Mouse (Mus musculus) bone marrow, adult 2 months (tissue): ENCODE results near the gene Efnb2. TPM values are rescaled to one million over a fixed set of nuclear protein-coding genes. Genes with fewer than 3 reads are reported as not detected.

Experiments used
- H3K27ac ChIP-seq: fragments of 200-500 bp; 2 replicates; pipeline ENCODE4 v1.5.1; 2012; ENCODE audit warnings: low read depth, mild to moderate bottlenecking, control low read depth, inconsistent platforms, low read length; ENCODE audit not compliant: control insufficient read depth, poor library complexity, insufficient read depth
- H3K4me1 ChIP-seq: fragments of 200-500 bp; 2 replicates; pipeline ENCODE4 v1.6.1; 2011; ENCODE audit warnings: low read length; ENCODE audit not compliant: control insufficient read depth, insufficient read depth
- H3K4me3 ChIP-seq: fragments of 200-500 bp; replicated peaks from 2 replicates; pipeline ENCODE3; 2011; ENCODE audit warnings: mild to moderate bottlenecking, low read depth, low read length, control low read depth; ENCODE audit not compliant: control insufficient read depth
- CTCF ChIP-seq: fragments of 200-500 bp; IDR thresholded peaks from 2 replicates; pipeline ENCODE4 v1.5.1; 2011; ENCODE audit warnings: low read length, control low read depth; ENCODE audit not compliant: control insufficient read depth, insufficient read depth
- POLR2A ChIP-seq: fragments of 200-500 bp; IDR thresholded peaks from 2 replicates; pipeline ENCODE4 v1.6.1; 2011; ENCODE audit warnings: low read depth, mild to moderate bottlenecking, control low read depth, low read length, borderline replicate concordance; ENCODE audit not compliant: control insufficient read depth
- WGBS: fragments of 180-500 bp; shearing (Covaris S2); methylation state at CpG from one replicate; pipeline ENCODE4 v1.1.7; 2018; 5-methylcytosine and 5-hydroxymethylcytosine counted together
- polyA plus RNA-seq: library from polyadenylated mRNA; stranded (reverse); fragments of >200 nt; gene quantifications from 2 replicates; pipeline ENCODE4 v1.2.4, GENCODE M21; 2011; ENCODE audit warnings: low replicate concordance; ENCODE audit not compliant: missing spikeins, insufficient read depth, insufficient read length

Efnb2 gene
- 0.66 and 2.9 TPM in 2 replicates for polyA plus RNA-seq

DNA sequence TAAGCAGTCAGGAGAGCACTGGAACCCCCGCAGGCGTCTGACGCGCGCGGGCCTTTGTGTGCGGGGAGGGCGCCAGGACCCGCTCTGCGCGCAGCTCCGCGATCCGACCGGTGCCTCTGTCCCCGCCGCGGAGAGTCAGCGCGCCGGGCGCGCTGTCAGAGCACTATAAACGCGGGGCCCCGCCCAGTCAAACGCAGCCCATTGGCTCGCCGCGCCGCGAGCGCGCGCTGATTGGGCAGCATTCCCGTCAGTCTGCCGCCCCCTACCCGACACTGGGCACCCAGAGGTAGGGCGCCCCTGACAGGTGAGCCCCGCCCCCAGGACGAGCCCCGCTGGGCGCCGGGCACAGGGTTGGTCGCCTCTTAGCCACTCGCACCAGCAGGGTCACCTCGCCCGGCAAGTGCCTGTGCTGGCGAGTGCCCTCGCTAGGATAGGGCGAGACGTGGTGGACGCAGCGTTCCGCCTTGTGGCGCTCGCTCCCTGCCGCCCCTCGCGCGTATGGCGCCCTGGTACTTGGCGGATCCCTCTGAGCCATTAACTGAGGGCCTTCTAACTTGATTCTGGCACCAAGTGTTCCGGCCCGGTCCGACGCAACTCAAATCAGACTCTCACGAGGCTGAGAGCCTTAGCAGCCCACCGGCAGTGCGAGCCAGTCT, at the start of gene Efnb2:
Gene Efnb2 (minus strand): TSS at position 140 of the 656 bp plus-strand sequence.
- under 1% methylated on average over 70 of the region's 70 CpGs for WGBS
- peak within 1 kb of the TSS; percentile 6; the same call in 1 of the 2 replicates for H3K27ac ChIP-seq

DNA sequence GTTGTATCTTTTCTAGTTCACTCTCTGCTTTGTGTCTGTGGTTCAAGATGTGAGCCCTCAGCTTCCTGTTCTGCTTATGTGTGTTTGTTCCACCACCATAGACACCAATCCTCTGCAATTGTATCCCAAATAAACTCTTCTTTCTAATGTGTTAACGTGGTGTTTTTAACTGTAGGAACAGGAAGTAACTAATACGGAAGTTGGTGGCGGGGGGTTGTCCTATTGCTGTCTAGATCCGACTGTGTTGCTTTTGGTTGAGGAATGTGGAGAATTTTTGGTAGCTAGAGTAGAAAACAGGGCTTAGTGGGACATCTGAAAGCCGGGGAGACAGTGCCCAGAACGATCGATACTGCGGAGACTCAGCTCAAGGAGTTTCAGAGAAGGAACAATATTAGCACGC, 43.8 kb upstream of the Efnb2 start:
- Histone ChIP-seq H3K27ac (no peak overlapping the region), H3K4me3 (no peak overlapping the region), H3K4me1 (no peaks in the 10 kb centered on the region)
- TF ChIP-seq CTCF = no peak
- TF ChIP-seq POLR2A = no peak
- WGBS = 53% methylated on average over 9 of the region's 9 CpGs

More for the DNA sequence above, at the start of gene Efnb2:
- Histone ChIP-seq H3K4me3 (peak within 1 kb of the TSS; percentile 77), H3K4me1 (no peaks in the 10 kb centered on the region)
- TF ChIP-seq CTCF (no peak), POLR2A (0 out of 2 replicates have a peak, but pooled peaks have one; percentile 16)

DNA sequence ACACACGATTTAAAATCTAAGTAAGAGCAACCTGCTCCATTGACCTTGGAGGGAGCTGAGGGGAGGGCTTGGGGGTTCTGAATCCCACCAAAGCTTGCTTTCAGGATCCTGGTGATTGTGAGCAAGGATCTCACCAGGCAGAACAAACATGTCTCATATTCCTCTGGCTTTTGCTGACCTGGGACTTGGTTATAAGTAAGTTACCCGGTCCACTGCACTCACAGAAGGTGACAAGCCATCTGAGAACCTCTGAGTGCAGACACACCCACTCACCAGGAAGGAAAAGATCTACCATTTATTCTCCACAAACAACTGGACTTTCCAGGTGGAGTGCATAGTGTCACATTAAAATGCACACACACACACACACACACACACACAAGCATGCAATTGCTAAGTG, 42.6 kb upstream of the Efnb2 start:
- TF ChIP-seq CTCF = no peak
- no peak for TF ChIP-seq POLR2A
- Histone ChIP-seq H3K27ac (no peak overlapping the region), H3K4me1 (no peaks in the 10 kb centered on the region), H3K4me3 (no peak overlapping the region)
- 42% methylated on average over 2 of the region's 2 CpGs for WGBS

DNA sequence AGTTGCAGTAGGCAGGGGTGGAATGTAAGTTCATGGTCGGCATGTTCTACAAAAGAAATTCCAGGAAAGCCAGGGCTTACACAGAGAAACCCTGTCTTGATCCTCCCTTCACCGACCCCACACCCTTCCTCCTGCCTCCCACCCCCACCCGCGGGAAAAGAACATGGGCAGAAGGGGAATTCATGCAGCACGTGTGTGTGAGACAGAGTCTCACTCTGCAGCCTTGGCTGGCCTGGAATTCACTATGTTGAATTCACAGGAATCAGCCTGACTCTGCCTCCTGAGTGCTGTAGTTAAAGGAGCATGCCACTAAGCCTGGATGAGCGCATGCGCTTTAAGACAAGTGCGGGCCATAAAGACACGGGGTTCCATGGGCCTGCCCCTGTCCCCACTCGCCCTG, 39.8 kb upstream of the Efnb2 start:
- TF ChIP-seq POLR2A (no peak), CTCF (no peak)
- Histone ChIP-seq H3K4me1 (no peaks in the 10 kb centered on the region), H3K27ac (no peak overlapping the region), H3K4me3 (no peak overlapping the region)
- WGBS = 85% methylated on average over 10 of the region's 10 CpGs

DNA sequence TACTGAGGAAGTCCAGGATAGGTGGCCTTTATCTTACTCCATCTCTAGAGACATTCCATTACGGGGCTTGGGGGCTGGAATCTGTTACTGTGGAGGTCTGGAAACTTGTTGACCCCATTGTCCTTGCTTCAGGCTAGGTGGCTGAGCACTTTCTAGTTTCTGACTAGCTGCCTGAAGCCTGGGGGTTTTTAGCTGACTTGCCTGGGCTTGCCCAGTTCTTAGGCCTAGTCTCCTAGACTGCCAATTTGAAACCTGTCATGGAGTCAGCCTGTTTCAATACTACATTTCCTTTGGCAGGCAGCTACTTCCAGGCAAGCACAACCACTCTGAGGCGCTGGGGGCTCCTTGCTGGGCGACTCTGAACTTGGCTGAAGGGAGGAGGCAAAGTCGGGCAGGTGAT, 39.2 kb upstream of the Efnb2 start:
- 72% methylated on average over 4 of the region's 4 CpGs for WGBS
- TF ChIP-seq POLR2A (no peak), CTCF (no peak)
- no peak overlapping the region for H3K27ac ChIP-seq
- no peak overlapping the region for H3K4me3 ChIP-seq
- no peaks in the 10 kb centered on the region for H3K4me1 ChIP-seq

DNA sequence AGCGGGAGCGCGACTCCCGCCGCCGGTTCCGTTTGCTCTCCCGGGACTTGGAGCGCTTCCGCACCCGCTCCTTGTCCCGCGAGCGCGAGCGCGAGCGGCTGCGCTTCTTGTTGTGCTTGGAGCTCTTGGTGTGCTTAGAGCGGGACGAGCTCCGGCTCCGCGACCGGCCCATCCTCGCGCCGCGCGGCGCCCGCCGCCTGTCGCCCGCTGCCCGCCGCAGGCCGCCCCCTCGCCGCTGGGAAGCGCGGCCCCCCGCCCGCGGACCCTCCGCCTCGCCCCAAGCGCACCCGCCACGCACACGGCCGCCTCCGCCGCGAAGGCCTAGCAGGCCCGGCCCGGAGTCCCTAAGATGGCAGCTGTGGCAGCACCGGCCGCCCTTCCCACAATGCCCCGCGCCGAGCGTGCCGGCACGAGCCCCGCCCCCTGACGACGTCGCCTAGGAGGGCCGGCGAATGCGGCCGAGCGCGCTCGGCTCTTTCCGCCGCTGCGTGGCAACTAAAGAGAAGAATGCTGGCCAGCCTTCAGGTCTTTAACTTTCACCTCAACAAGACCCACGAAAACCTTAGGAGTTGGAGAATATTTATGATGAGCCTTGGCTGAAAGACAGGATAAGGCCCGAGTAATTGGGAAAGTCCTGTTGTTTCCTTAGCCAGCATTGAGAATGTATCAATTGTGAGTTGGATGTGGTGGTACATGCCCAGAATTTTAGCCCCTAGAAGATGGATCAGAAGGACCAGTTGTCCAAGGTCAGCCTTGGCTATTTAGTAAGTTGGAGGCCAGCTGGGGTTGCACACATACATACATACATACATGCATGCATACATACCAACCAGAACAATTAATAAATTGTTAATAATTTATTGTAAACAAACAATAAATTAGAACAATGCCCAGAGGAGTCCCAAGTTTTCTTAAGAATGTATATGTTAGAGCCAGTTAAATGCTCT, 29.4 kb upstream of the Efnb2 start, which contains the start of gene Arglu1:
Gene Arglu1 (minus strand): TSS at position 376 of the 947 bp plus-strand sequence.
- peak within 1 kb of the TSS; percentile 100 for H3K4me3 ChIP-seq
- WGBS = under 1% methylated on average over 80 of the region's 81 CpGs
- TF ChIP-seq CTCF = no peak
- TF ChIP-seq POLR2A = peak; percentile 89
- H3K27ac ChIP-seq = peak within 1 kb of the TSS; percentile 95
- peaks cover 1% of the 10 kb centered on the region; the same call in 1 of the 2 replicates for H3K4me1 ChIP-seq

DNA sequence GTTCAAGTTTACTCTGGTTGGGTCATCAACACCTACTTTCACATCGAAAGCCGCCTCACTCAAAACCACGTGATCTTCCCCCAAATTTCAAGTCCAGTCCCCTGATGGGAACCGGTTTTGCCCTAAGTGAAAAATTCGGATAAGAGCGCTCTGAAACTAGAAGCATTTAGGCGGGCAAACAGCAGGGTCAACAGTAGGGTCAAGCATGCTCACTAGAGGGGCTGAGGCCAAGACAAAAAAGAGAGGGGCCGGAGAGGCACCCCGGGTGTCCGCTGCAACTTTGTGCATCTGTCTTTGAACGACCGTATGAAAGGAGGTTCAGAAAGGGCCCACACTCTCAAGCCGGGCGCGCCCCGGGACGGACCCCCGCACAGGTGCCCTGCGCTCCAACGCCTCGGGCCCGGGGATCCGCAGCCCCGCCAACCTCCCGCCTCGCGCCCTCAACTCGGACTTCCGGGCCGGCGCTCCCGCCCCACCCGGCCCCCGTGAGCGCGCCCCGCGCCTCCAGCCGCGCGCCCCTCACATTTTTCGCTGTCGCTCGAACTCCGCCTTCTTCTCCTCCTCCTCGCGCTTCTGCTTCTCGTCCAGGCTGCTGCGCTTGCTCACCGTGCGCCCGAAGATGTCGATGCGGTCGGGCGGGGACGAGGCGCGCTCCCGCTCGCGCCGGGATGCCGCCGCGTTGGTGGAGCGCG, 28.6 kb upstream of the Efnb2 start:
- WGBS = under 1% methylated on average over 68 of the region's 68 CpGs

More for the DNA sequence above, 28.6 kb upstream of the Efnb2 start:
- Histone ChIP-seq H3K4me3 (peak overlapping the region; percentile 100), H3K4me1 (peaks cover 1% of the 10 kb centered on the region; the same call in 1 of the 2 replicates), H3K27ac (peak overlapping the region; percentile 95)
- TF ChIP-seq POLR2A (peak; percentile 29; the same call in 1 of the 2 replicates), CTCF (no peak)
